Mouse (Mus musculus): ENCODE data around the gene E4f1.

DNA sequence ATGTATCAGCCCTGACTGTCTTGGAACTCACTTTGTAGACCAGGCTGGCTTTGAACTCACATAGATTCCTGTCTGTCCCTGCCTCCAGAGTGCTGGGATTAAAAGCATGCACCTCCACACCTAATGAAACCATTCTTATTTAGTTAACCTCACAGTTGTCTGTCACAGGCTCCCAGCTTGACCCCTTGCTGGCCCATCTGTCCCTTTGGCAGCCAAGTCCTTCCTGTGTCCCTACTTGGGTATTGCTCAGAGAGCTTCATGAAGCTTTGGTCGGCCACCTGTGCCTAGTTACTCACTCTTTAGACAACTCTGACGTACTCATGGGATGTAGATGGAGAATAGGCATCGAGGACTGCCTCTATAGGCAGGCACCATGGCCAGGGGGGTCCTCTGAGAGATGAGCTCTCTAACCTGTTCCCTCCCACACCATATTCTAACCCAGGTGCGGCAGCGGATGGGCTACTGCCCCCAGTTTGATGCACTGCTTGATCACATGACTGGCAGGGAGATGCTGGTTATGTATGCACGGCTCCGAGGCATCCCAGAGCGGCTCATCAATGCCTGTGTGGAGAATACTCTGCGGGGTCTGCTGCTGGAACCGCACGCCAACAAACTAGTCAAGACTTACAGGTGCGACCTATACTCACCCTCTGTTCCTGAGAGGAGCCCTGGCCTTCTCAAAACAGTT is 62.9 kb downstream of the E4f1 start:
- TF ChIP-seq CTCF (IDR thresholded peaks at IDR 0.05) (no peak), POLR2A (IDR thresholded peaks at IDR 0.05; ENCODE audit: insufficient read depth, low read depth, low read length) (no peak), EP300 (IDR thresholded peaks at IDR 0.05; ENCODE audit: insufficient read depth, low read depth, low read length) (no peak)
